Mouse (Mus musculus) neural tube, embryonic 11.5 days (tissue): Measurements from ENCODE around the gene Slc22a23. TPM values are rescaled to one million over a fixed set of nuclear protein-coding genes. Genes with fewer than 3 reads are reported as not detected.

Experiments used
- ATAC-seq: fragments of 200-750 bp; cut with Nextera tagmentation; 2 replicates; pipeline ENCODE4 v1.8.0; 2017; ENCODE audit warnings: moderate number of reproducible peaks, mild to moderate bottlenecking, moderate TSS enrichment, moderate library complexity; ENCODE audit not compliant: insufficient read depth, low FRiP score, low TSS enrichment
- DNase-seq: peaks from one replicate; pipeline ENCODE4 v3.0.0-alpha.2; 2015; ENCODE audit warnings: low spot score
- H3K27ac ChIP-seq: fragments of 300-500 bp; sonication (generic); 2 replicates; pipeline ENCODE4 v1.5.1; 2014; ENCODE audit warnings: low read depth, mild to moderate bottlenecking, low read length
- H3K27me3 ChIP-seq: fragments of 300-500 bp; sonication (generic); 2 replicates; pipeline ENCODE4 v1.6.1; 2014; ENCODE audit warnings: mild to moderate bottlenecking, low read length, mixed read lengths; ENCODE audit not compliant: control insufficient read depth, insufficient read depth
- H3K36me3 ChIP-seq: fragments of 300-500 bp; sonication (generic); 2 replicates; pipeline ENCODE4 v1.6.1; 2014; ENCODE audit warnings: mild to moderate bottlenecking, low read length, moderate library complexity, mixed read lengths; ENCODE audit not compliant: control insufficient read depth, insufficient read depth
- H3K4me1 ChIP-seq: fragments of 300-500 bp; sonication (generic); 2 replicates; pipeline ENCODE4 v1.6.1; 2014; ENCODE audit warnings: low read length, mixed read lengths; ENCODE audit not compliant: control insufficient read depth, insufficient read depth
- H3K4me2 ChIP-seq: fragments of 300-500 bp; sonication (generic); 2 replicates; pipeline ENCODE4 v1.6.1; 2014; ENCODE audit warnings: low read depth, mild to moderate bottlenecking, moderate library complexity
- H3K4me3 ChIP-seq: fragments of 300-500 bp; sonication (generic); 2 replicates; pipeline ENCODE4 v1.5.1; 2014; ENCODE audit warnings: low read depth, low read length
- H3K9ac ChIP-seq: fragments of 300-500 bp; sonication (generic); 2 replicates; pipeline ENCODE4 v1.6.1; 2014; ENCODE audit warnings: mild to moderate bottlenecking, low read length
- H3K9me3 ChIP-seq: fragments of 300-500 bp; sonication (generic); 2 replicates; pipeline ENCODE4 v1.6.1; 2016; ENCODE audit warnings: low read length; ENCODE audit not compliant: control insufficient read depth
- WGBS: fragments of 180-500 bp; shearing (Covaris S2); extraction: QIAGEN DNeasy Blood & Tissue Kit; methylation state at CpG from one replicate; pipeline ENCODE4 v1.1.7; 2014; 5-methylcytosine and 5-hydroxymethylcytosine counted together
- polyA plus RNA-seq: library from polyadenylated mRNA; unstranded; fragments of >200 nt; fragmentation: Nextera tagmentation; extraction: Ambion mirVana; gene quantifications from 2 replicates; pipeline ENCODE4 v1.2.1, GENCODE M21; 2014

The Slc22a23 gene
- polyA plus RNA-seq, 1 experiment from 2014 or later: 13.3 TPM

GRCm38 (mm10) chr13:34331399-34332186, 13.4 kb downstream of the Slc22a23 start:
- Histone ChIP-seq H3K4me1 (no peaks in the 10 kb centered on the region), H3K27me3 (no peaks in the 10 kb centered on the region), H3K27ac (no peak overlapping the region), H3K9ac (no peak overlapping the region), H3K9me3 (no peaks in the 10 kb centered on the region), H3K4me2 (no peak overlapping the region), H3K4me3 (no peak overlapping the region), H3K36me3 (no peaks in the 10 kb centered on the region)
- WGBS: 89% methylated on average over 7 of the region's 7 CpGs
- no peak for DNase-seq
- no peak for ATAC-seq

GRCm38 (mm10) chr13:34329589-34329988, 15.4 kb downstream of the Slc22a23 start:
- DNase-seq: no peak
- no peak overlapping the region for H3K4me2 ChIP-seq
- H3K27ac ChIP-seq: no peak overlapping the region
- H3K27me3 ChIP-seq: no peaks in the 10 kb centered on the region
- H3K4me1 ChIP-seq: no peaks in the 10 kb centered on the region
- no peaks in the 10 kb centered on the region for H3K9me3 ChIP-seq
- no peak for ATAC-seq
- H3K4me3 ChIP-seq: no peak overlapping the region
- H3K36me3 ChIP-seq: no peaks in the 10 kb centered on the region
- no peak overlapping the region for H3K9ac ChIP-seq
- 95% methylated on average over 4 of the region's 4 CpGs for WGBS

GRCm38 (mm10) chr13:34326992-34327391, 18.0 kb downstream of the Slc22a23 start:
- Histone ChIP-seq H3K9me3 (no peaks in the 10 kb centered on the region), H3K9ac (no peak overlapping the region), H3K4me2 (no peak overlapping the region), H3K27me3 (no peaks in the 10 kb centered on the region), H3K27ac (no peak overlapping the region), H3K4me1 (no peaks in the 10 kb centered on the region), H3K36me3 (no peaks in the 10 kb centered on the region), H3K4me3 (no peak overlapping the region)
- DNase-seq (no peak), ATAC-seq (no peak)
- 91% methylated on average over 1 of the region's 1 CpGs for WGBS

GRCm38 (mm10) chr13:34323361-34323760, 21.6 kb downstream of the Slc22a23 start:
- Histone ChIP-seq H3K9ac (no peak overlapping the region), H3K4me2 (no peak overlapping the region), H3K36me3 (no peaks in the 10 kb centered on the region), H3K27me3 (no peaks in the 10 kb centered on the region), H3K27ac (no peak overlapping the region), H3K4me1 (no peaks in the 10 kb centered on the region), H3K4me3 (no peak overlapping the region), H3K9me3 (no peaks in the 10 kb centered on the region)
- whole genome bisulfite sequencing: 60% methylated on average over 2 of the region's 2 CpGs
- ATAC-seq: no peak
- DNase-seq: no peak

GRCm38 (mm10) chr13:34320482-34320881, 24.5 kb downstream of the Slc22a23 start:
- Histone ChIP-seq H3K4me3 (no peak overlapping the region), H3K9ac (no peak overlapping the region), H3K27me3 (no peaks in the 10 kb centered on the region), H3K9me3 (no peaks in the 10 kb centered on the region), H3K27ac (no peak overlapping the region), H3K4me1 (no peaks in the 10 kb centered on the region), H3K4me2 (no peak overlapping the region), H3K36me3 (no peaks in the 10 kb centered on the region)
- WGBS: 80% methylated on average over 4 of the region's 4 CpGs
- ATAC-seq: no peak
- DNase-seq: no peak

GRCm38 (mm10) chr13:34317051-34317450, 27.9 kb downstream of the Slc22a23 start:
- no peaks in the 10 kb centered on the region for H3K27me3 ChIP-seq
- no peak overlapping the region for H3K27ac ChIP-seq
- no peaks in the 10 kb centered on the region for H3K4me1 ChIP-seq
- H3K4me2 ChIP-seq: no peak overlapping the region
- ATAC-seq: no peak
- no peaks in the 10 kb centered on the region for H3K36me3 ChIP-seq
- H3K9ac ChIP-seq: no peak overlapping the region
- DNase-seq: no peak
- WGBS: 86% methylated on average over 4 of the region's 4 CpGs
- H3K9me3 ChIP-seq: no peaks in the 10 kb centered on the region
- no peak overlapping the region for H3K4me3 ChIP-seq

GRCm38 (mm10) chr13:34316511-34316910, 28.5 kb downstream of the Slc22a23 start:
- Histone ChIP-seq H3K36me3 (no peaks in the 10 kb centered on the region), H3K27me3 (no peaks in the 10 kb centered on the region), H3K9ac (no peak overlapping the region), H3K4me3 (no peak overlapping the region), H3K27ac (no peak overlapping the region), H3K4me1 (no peaks in the 10 kb centered on the region), H3K9me3 (no peaks in the 10 kb centered on the region), H3K4me2 (no peak overlapping the region)
- DNase-seq: no peak
- ATAC-seq: no peak
- WGBS: 84% methylated on average over 6 of the region's 6 CpGs

GRCm38 (mm10) chr13:34313033-34313491, 31.9 kb downstream of the Slc22a23 start:
- H3K27me3 ChIP-seq: no peaks in the 10 kb centered on the region
- no peak overlapping the region for H3K4me2 ChIP-seq
- H3K9me3 ChIP-seq: no peaks in the 10 kb centered on the region
- no peaks in the 10 kb centered on the region for H3K36me3 ChIP-seq
- no peak overlapping the region for H3K4me3 ChIP-seq
- DNase-seq: no peak
- H3K9ac ChIP-seq: no peak overlapping the region
- no peak overlapping the region for H3K27ac ChIP-seq
- ATAC-seq: no peak
- WGBS: 79% methylated on average over 4 of the region's 4 CpGs
- H3K4me1 ChIP-seq: no peaks in the 10 kb centered on the region

GRCm38 (mm10) chr13:34312346-34313002, 32.5 kb downstream of the Slc22a23 start:
- H3K27me3 ChIP-seq: no peaks in the 10 kb centered on the region
- H3K4me2 ChIP-seq: no peak overlapping the region
- H3K4me1 ChIP-seq: no peaks in the 10 kb centered on the region
- no peak for DNase-seq
- no peak overlapping the region for H3K4me3 ChIP-seq
- no peak overlapping the region for H3K9ac ChIP-seq
- H3K36me3 ChIP-seq: no peaks in the 10 kb centered on the region
- WGBS: 92% methylated on average over 2 of the region's 2 CpGs
- no peak overlapping the region for H3K27ac ChIP-seq
- no peaks in the 10 kb centered on the region for H3K9me3 ChIP-seq
- no peak for ATAC-seq
